Mouse (Mus musculus): ENCODE measurements around the gene Macf1. TPM values are rescaled to one million over a fixed set of nuclear protein-coding genes. Genes with fewer than 3 reads are reported as not detected.
A peak's percentile ranks its signal among the peaks of the same experiment; 100 is the strongest.

The Macf1 gene
- polyA plus RNA-seq, 1 experiment from 2014 or later = 75.7 TPM

DNA sequence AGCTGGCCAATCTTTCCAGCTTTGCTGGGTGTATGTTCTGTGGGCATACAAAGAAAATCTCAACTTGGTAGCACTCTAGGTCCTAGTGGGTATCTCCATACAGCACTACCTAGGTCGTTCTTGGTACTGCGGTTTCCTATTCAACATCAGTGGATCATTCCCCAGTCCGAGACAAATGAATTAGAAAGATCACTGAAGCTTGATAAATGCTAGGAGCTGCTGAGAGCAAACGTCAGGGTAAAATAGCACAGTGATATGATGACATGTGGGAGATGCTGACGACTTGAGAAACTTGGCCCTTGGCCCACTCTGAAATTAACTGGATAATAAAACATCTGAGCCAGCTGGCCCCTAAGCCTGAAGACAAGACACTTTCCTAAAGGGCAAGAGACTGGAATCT, 78.2 kb downstream of the Macf1 start:
- WGBS = 46% methylated on average over 5 of the region's 5 CpGs
- Histone ChIP-seq H3K27ac (ENCODE audit: low read length) (no peak overlapping the region), H3K27me3 (ENCODE audit: control insufficient read depth, insufficient read depth, low read depth, low read length) (no peaks in the 10 kb centered on the region), H3K36me3 (ENCODE audit: control insufficient read depth, insufficient read depth, low read length) (no peaks in the 10 kb centered on the region), H3K4me1 (ENCODE audit: control insufficient read depth, insufficient read depth, low read length) (no peaks in the 10 kb centered on the region), H3K9ac (ENCODE audit: low read depth, low read length) (no peak overlapping the region), H3K4me2 (ENCODE audit: low read length) (no peak overlapping the region), H3K4me3 (ENCODE audit: low read depth, low read length) (no peak overlapping the region), H3K9me3 (replicated peaks; ENCODE audit: control insufficient read depth, low read length, poor library complexity, severe bottlenecking) (no peaks in the 10 kb centered on the region)
- 0 out of 2 replicates have a peak, but pooled peaks have one; percentile 44 for ATAC-seq

DNA sequence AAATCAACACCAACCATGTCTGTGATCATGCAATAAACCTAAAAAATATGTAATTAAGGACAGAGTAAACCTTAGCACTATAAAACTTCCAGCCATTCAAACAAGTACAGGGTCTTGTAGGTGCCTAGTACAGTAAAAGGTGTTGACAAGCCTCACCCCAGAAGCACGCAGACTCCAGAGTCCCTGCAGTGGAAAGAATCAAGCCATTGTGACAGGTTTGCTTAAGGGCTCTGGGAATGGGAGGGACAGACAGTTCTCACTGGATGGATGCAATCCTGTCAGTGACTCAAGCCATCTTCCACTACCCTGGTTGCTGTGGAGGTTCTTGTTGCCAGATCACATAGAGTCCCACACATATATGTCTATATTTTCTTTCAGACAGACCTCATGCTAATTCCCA, 78.9 kb downstream of the Macf1 start:
- no peak for ATAC-seq
- Histone ChIP-seq H3K9ac (ENCODE audit: low read depth, low read length) (no peak overlapping the region), H3K27ac (ENCODE audit: low read length) (no peak overlapping the region), H3K27me3 (ENCODE audit: control insufficient read depth, insufficient read depth, low read depth, low read length) (no peaks in the 10 kb centered on the region), H3K4me1 (ENCODE audit: control insufficient read depth, insufficient read depth, low read length) (0 out of 2 replicates have a peak, but pooled peaks cover under 1% of the 10 kb centered on the region), H3K4me3 (ENCODE audit: low read depth, low read length) (no peak overlapping the region), H3K9me3 (replicated peaks; ENCODE audit: control insufficient read depth, low read length, poor library complexity, severe bottlenecking) (no peaks in the 10 kb centered on the region), H3K4me2 (ENCODE audit: low read length) (no peak overlapping the region), H3K36me3 (ENCODE audit: control insufficient read depth, insufficient read depth, low read length) (no peaks in the 10 kb centered on the region)
- 59% methylated on average over 1 of the region's 1 CpGs for WGBS

DNA sequence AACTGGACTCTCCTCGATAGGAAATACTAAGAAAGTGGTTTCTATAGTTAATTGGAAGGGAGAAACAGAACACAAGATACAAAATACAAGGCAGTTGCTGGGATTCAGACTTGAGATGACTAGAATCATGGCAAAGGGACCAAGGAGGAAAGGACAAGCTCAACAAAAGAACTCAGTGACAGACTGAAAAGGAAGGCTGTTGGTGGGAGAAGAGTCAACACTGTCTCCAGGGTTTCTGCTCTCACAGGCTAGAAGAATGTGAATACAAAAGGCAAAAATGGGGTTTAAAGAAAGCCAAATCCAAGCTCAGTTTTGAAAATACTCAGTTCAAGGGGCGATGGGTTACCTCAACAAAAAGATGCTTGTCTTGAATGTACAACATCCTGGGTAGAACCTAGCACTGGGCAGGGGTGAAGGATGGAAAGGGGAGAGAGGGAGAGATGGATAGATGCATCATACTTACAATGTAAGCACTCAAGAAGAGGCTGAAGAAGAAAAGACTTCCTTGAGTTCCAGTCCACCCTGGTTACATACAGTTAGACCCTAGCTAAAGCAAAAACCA, 81.4 kb downstream of the Macf1 start:
- H3K27me3 ChIP-seq (ENCODE audit: control insufficient read depth, insufficient read depth, low read depth, low read length) = no peaks in the 10 kb centered on the region
- H3K36me3 ChIP-seq (ENCODE audit: control insufficient read depth, insufficient read depth, low read length) = no peaks in the 10 kb centered on the region
- no peak overlapping the region for H3K9ac ChIP-seq (ENCODE audit: low read depth, low read length)
- no peaks in the 10 kb centered on the region for H3K9me3 ChIP-seq (replicated peaks; ENCODE audit: control insufficient read depth, low read length, poor library complexity, severe bottlenecking)
- no peak overlapping the region for H3K4me3 ChIP-seq (ENCODE audit: low read depth, low read length)
- WGBS = 60% methylated on average over 2 of the region's 2 CpGs
- no peak overlapping the region for H3K4me2 ChIP-seq (ENCODE audit: low read length)
- H3K4me1 ChIP-seq (ENCODE audit: control insufficient read depth, insufficient read depth, low read length) = 0 out of 2 replicates have a peak, but pooled peaks cover 4% of the 10 kb centered on the region
- no peak overlapping the region for H3K27ac ChIP-seq (ENCODE audit: low read length)
- no peak for ATAC-seq

DNA sequence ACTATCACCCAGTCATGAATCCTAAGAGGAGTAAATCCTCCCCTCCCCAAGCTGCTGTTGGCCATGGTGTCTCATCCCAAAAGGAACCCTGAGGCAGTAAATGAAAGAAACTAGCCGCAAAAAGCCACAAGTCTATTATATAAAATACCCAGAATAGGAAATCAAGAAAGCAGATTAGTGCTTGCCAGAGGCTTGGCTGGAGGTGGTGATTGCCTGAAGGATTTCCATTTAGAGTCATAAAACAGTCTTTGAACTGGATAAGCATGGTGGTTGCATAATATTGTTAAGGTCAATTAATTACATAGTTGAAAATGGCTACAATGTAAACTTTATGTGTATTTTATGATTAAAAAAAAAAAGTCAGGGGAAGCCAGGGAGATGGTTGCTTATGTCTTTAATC, 83.1 kb downstream of the Macf1 start:
- H3K4me1 ChIP-seq (ENCODE audit: control insufficient read depth, insufficient read depth, low read length) = 0 out of 2 replicates have a peak, but pooled peaks cover 4% of the 10 kb centered on the region
- peak overlapping the region; percentile 28; the same call in 1 of the 2 replicates for H3K27ac ChIP-seq (ENCODE audit: low read length)
- no peak overlapping the region for H3K9ac ChIP-seq (ENCODE audit: low read depth, low read length)
- no peaks in the 10 kb centered on the region for H3K36me3 ChIP-seq (ENCODE audit: control insufficient read depth, insufficient read depth, low read length)
- ATAC-seq = no peak
- no peaks in the 10 kb centered on the region for H3K9me3 ChIP-seq (replicated peaks; ENCODE audit: control insufficient read depth, low read length, poor library complexity, severe bottlenecking)
- 59% methylated on average over 1 of the region's 1 CpGs for WGBS
- no peak overlapping the region for H3K4me3 ChIP-seq (ENCODE audit: low read depth, low read length)
- no peak overlapping the region for H3K4me2 ChIP-seq (ENCODE audit: low read length)
- no peaks in the 10 kb centered on the region for H3K27me3 ChIP-seq (ENCODE audit: control insufficient read depth, insufficient read depth, low read depth, low read length)

DNA sequence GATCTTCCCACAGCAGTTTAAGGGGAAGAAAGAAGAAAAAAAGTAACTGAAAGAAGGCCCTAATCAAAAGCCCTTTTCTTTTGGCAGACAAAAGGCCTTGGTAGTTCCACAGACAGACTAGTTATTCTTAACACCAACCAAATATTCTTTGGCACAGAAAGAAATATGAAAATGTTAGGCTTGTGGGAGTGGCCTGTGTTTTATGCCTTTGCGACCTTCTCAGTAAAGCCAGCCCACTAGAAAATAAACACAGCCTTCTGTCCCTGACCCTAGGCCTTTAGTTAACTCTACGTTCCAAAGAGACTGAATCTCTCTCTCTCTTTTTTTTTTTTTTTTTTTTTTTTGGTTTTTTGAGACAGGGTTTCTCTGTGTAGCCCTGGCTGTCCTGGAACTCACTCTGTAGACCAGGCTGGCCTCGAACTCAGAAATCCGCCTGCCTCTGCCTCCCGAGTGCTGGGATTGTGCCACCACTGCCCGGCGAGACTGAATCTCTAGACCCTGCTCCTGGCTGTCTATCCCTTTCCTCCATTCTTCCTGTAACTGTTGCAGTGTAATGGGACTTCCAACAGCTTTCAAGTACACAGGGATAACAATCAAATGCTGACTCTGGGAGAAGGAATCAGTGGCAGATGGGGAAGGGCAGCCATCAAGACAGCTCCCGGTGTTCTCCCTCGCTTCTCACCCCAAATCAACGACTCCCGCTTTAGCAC, 85.5 kb downstream of the Macf1 start:
- H3K27ac ChIP-seq (ENCODE audit: low read length) = no peak overlapping the region
- ATAC-seq = no peak
- H3K9ac ChIP-seq (ENCODE audit: low read depth, low read length) = no peak overlapping the region
- WGBS = 87% methylated on average over 11 of the region's 11 CpGs
- H3K4me1 ChIP-seq (ENCODE audit: control insufficient read depth, insufficient read depth, low read length) = peaks cover 22% of the 10 kb centered on the region
- no peaks in the 10 kb centered on the region for H3K27me3 ChIP-seq (ENCODE audit: control insufficient read depth, insufficient read depth, low read depth, low read length)
- H3K4me2 ChIP-seq (ENCODE audit: low read length) = no peak overlapping the region
- no peaks in the 10 kb centered on the region for H3K9me3 ChIP-seq (replicated peaks; ENCODE audit: control insufficient read depth, low read length, poor library complexity, severe bottlenecking)
- H3K4me3 ChIP-seq (ENCODE audit: low read depth, low read length) = no peak overlapping the region
- no peaks in the 10 kb centered on the region for H3K36me3 ChIP-seq (ENCODE audit: control insufficient read depth, insufficient read depth, low read length)

DNA sequence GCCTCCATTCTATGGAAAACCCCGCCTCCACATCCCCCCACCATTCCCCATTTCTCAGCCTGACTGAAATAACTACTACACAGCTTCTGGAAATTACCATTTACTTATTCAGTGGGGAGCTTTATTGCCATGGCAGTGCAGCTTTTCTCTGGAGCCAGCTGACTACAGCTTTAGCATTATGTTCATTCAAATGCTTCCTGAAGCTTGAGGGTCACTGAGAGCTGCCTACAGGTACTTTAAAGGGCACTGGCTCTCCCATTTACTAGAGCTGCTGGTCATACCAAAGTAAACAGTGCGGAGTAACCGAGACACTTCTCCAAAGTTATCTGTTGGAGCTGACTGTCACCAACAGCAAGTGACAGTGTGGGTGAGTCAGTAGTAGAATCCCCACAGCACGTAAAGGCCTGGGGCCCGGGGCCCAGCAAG, 89.8 kb downstream of the Macf1 start:
- peak; percentile 67; the same call in 1 of the 2 replicates for ATAC-seq
- no peaks in the 10 kb centered on the region for H3K36me3 ChIP-seq (ENCODE audit: control insufficient read depth, insufficient read depth, low read length)
- no peaks in the 10 kb centered on the region for H3K9me3 ChIP-seq (replicated peaks; ENCODE audit: control insufficient read depth, low read length, poor library complexity, severe bottlenecking)
- H3K4me2 ChIP-seq (ENCODE audit: low read length) = no peak overlapping the region
- H3K9ac ChIP-seq (ENCODE audit: low read depth, low read length) = no peak overlapping the region
- H3K4me3 ChIP-seq (ENCODE audit: low read depth, low read length) = no peak overlapping the region
- 20% methylated on average over 5 of the region's 5 CpGs for WGBS
- H3K27me3 ChIP-seq (ENCODE audit: control insufficient read depth, insufficient read depth, low read depth, low read length) = no peaks in the 10 kb centered on the region
- peak overlapping the region; percentile 8 for H3K27ac ChIP-seq (ENCODE audit: low read length)
- H3K4me1 ChIP-seq (ENCODE audit: control insufficient read depth, insufficient read depth, low read length) = peaks cover 28% of the 10 kb centered on the region

DNA sequence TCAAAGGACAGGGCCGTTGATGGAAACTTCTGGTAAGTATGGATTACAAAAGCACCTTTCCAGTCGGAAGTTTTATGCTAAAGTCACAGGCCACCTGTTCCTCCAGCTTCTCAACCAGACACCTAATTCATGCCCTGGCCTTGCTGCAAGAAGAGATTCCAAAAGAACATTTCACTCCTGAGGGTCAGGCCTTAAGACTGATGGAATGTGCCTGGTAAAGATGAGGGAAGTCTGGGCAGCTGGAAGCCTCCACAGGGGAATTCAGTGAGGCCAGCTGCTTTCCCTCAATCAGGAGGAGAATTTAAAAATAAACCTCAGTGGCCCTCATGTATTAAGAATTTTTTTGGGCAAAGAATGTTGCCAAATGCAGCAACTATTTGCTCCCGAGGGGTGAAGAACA, 90.5 kb downstream of the Macf1 start:
- Histone ChIP-seq H3K4me1 (ENCODE audit: control insufficient read depth, insufficient read depth, low read length) (peaks cover 30% of the 10 kb centered on the region), H3K4me2 (ENCODE audit: low read length) (no peak overlapping the region), H3K27me3 (ENCODE audit: control insufficient read depth, insufficient read depth, low read depth, low read length) (no peaks in the 10 kb centered on the region), H3K36me3 (ENCODE audit: control insufficient read depth, insufficient read depth, low read length) (no peaks in the 10 kb centered on the region), H3K9me3 (replicated peaks; ENCODE audit: control insufficient read depth, low read length, poor library complexity, severe bottlenecking) (no peaks in the 10 kb centered on the region), H3K27ac (ENCODE audit: low read length) (peak overlapping the region; percentile 8; the same call in 1 of the 2 replicates), H3K9ac (ENCODE audit: low read depth, low read length) (no peak overlapping the region), H3K4me3 (ENCODE audit: low read depth, low read length) (no peak overlapping the region)
- ATAC-seq = no peak
- WGBS = 25% methylated on average over 3 of the region's 3 CpGs

DNA sequence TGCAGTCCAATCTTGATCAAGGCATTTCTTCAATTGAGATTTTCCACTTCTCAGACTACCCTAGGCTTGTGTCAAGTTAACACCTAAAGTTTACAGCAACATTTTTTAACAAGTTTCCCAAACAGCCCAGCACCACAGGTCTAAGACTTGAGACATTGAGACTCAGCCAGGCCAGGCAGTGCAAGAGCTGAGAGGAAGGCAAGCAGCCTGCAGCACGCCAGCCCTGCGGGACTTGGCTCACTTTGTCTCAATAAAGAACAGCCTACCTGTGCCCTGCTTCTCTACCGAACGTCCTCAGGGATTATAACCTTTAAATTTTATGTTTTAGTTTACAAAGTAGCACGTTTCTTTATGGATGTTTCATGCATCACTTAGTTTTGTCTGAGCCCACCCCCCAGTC, 92.1 kb downstream of the Macf1 start:
- ATAC-seq = no peak

DNA sequence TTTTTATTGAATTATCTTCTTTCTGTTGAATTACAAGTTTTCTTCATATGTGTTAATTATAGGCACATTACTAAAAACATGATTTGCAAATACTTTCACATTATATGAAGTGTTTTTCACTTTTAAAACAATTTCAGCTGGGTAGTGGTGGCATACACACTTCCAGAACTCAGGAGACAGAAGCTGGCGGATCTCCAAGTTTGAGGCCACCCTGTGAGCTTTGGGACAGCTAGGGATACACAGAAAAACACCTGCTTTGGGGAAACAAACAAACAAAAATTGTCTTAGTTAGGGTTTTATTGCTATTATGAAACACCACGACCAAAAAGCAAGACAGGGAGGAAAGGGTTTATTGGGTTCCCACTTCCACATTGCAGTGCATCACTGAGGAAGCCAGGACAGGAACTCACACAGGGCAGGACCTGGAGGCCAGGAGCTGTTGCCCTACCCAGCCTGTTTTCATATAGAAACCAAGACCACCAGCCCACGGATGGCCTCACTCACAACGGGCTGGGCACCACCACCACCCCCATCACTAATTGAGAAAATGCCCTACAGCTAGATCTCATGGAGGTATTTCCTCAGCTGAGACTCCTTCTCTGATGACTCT, 93.0 kb downstream of the Macf1 start:
- no peaks in the 10 kb centered on the region for H3K9me3 ChIP-seq (replicated peaks; ENCODE audit: control insufficient read depth, low read length, poor library complexity, severe bottlenecking)
- ATAC-seq = no peak
- 67% methylated on average over 4 of the region's 4 CpGs for WGBS
- peaks cover 27% of the 10 kb centered on the region for H3K4me1 ChIP-seq (ENCODE audit: control insufficient read depth, insufficient read depth, low read length)
- no peak overlapping the region for H3K4me2 ChIP-seq (ENCODE audit: low read length)
- H3K9ac ChIP-seq (ENCODE audit: low read depth, low read length) = no peak overlapping the region
- H3K27ac ChIP-seq (ENCODE audit: low read length) = no peak overlapping the region
- no peak overlapping the region for H3K4me3 ChIP-seq (ENCODE audit: low read depth, low read length)
- no peaks in the 10 kb centered on the region for H3K27me3 ChIP-seq (ENCODE audit: control insufficient read depth, insufficient read depth, low read depth, low read length)
- no peaks in the 10 kb centered on the region for H3K36me3 ChIP-seq (ENCODE audit: control insufficient read depth, insufficient read depth, low read length)

More for the DNA sequence above, 92.1 kb downstream of the Macf1 start:
- H3K36me3 ChIP-seq (ENCODE audit: control insufficient read depth, insufficient read depth, low read length) = no peaks in the 10 kb centered on the region
- H3K4me3 ChIP-seq (ENCODE audit: low read depth, low read length) = no peak overlapping the region
- no peak overlapping the region for H3K4me2 ChIP-seq (ENCODE audit: low read length)
- H3K9ac ChIP-seq (ENCODE audit: low read depth, low read length) = no peak overlapping the region
- no peak overlapping the region for H3K27ac ChIP-seq (ENCODE audit: low read length)
- H3K27me3 ChIP-seq (ENCODE audit: control insufficient read depth, insufficient read depth, low read depth, low read length) = no peaks in the 10 kb centered on the region
- peaks cover 27% of the 10 kb centered on the region for H3K4me1 ChIP-seq (ENCODE audit: control insufficient read depth, insufficient read depth, low read length)
- WGBS = 80% methylated on average over 5 of the region's 5 CpGs
- H3K9me3 ChIP-seq (replicated peaks; ENCODE audit: control insufficient read depth, low read length, poor library complexity, severe bottlenecking) = no peaks in the 10 kb centered on the region

All from midbrain, embryonic 16.5 days (tissue).